Mouse (Mus musculus) left cerebral cortex, postnatal 25 days (tissue): Measurements from ENCODE around the gene Tab1. TPM values are rescaled to one million over a fixed set of nuclear protein-coding genes. Genes with fewer than 3 reads are reported as not detected.
A peak's percentile ranks its signal among the peaks of the same experiment; 100 is the strongest.

Experiments
- DNase-seq, 2 experiments: peaks; one replicate each; pipeline ENCODE4 v3.0.0; 2022; ENCODE audit warnings: low spot score in 2 of 2, mixed read lengths in 1 of 2
- intact Hi-C: fragments of 180-260 bp; cut with DNase I; formaldehyde crosslinking; loops from one replicate; pipeline ENCODE4 v1.15.1; 2025
- total RNA-seq, 2 experiments: library from RNA; stranded (reverse); gene quantifications; 2 replicates each; pipeline ENCODE4 v1.2.3; 2021

Gene Tab1
- total RNA-seq, 2 experiments from 2014 or later: 22.3 to 28.6 TPM

DNA sequence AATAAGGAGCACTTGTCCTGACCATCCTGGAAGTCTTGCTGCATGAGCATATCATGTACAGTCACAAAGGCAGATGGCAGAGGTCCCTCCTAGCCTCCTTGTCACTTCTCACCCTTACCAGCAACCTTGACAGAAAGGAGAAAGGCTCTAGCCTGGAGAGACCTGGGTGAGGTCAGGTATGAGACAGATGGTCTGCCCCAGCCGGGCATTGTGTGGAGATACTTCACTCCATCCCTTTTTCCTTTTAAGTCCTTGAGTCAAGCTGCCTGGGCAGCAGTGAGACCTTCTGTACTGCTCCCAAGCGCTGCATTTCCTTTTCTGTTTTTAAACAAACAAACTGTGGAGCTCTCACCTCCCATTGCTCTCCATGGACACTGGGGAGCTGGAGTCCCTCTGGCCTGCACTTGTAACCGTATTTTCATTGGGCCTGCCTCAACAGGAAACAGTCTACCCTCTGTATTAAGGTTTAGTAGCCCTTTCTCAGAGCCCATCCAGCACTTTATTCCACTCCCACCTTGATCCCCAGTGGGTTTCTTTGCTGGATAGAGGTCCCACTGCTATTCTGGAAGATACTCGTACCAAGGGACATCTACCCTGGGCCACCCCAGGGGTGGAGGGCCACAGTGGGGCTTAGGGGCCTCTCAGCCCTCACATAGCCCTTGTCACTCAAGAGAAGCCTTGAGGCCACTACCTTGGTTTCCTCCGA lies 25.2 kb downstream of the Tab1 start:
- no peak for DNase-seq
- intact Hi-C loops: no loop called here

DNA sequence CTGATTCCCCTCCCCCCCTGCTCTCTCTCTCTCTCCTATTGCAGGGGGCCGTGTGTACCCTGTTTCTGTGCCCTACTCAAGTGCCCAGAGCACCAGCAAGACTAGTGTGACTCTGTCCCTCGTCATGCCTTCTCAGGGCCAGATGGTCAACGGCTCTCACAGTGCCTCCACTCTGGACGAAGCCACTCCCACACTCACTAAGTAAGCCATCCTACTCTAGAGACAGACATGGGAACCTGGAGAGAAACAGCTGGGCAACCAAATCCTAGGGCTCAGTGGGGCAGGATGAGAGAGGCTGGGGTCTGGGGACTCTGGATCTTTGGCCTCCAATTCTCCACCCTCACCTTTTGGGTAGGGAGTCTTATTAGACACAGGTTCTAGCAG lies 25.8 kb downstream of the Tab1 start:
- DNase-seq: no peak
- intact Hi-C loops: no loop called here

DNA sequence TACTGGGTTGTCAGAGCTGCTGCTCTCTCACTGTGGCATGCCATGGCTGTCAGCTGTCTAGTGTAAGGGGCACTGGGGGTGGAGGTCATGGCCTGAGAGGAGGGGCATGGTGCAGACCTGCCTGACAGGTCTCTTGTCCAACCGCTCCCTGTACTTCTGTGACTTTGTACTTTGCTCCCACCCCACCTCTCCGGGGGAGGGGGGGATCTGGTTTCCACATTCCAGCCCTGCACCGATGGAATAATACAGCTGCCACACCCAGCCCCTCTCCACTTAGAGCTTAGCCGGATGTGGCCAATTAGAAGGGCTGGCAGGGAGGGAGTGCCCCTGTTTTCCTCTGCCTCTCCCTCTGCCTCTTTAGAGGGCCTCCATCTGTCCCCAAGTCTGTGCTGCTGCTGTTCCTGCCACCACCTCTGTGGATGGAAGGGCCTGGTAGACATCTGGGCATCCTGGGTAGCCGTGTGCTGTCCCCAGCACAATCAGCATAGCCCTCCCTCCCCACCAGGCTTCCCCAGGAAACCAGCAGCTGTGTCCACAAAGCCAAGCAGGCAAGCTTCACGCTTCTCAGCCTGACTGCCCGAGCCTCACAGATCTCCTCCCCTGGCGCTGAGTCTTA lies 26.5 kb downstream of the Tab1 start:
- no peak for DNase-seq
- intact Hi-C loops: no loop called here

DNA sequence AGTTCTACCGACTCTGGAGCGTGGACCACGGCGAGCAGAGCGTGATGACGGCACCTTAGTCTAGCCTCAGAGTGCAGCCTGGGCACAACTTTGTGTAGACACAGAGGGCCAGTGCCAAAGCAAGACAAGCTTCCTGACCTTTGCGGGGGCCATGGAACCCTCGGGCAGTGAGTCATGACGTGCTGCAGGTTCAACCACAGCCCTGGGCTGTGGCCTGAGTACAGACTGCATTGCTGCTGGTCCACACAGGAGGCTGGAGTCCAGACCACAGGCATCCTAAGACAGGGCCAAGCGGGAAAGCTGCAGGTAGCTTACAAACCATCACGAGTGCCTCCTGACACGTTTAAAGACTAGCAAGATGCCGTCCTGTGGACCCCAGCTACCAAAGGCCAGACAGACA lies 27.3 kb downstream of the Tab1 start:
- DNase-seq: no peak
- intact Hi-C loops: no loop called here

- DNase-seq: no peak
- intact Hi-C loops: no loop called here
Measured at GRCm38 (mm10) chr15:80160726-80161125, 27.8 kb downstream of the Tab1 start.

DNA sequence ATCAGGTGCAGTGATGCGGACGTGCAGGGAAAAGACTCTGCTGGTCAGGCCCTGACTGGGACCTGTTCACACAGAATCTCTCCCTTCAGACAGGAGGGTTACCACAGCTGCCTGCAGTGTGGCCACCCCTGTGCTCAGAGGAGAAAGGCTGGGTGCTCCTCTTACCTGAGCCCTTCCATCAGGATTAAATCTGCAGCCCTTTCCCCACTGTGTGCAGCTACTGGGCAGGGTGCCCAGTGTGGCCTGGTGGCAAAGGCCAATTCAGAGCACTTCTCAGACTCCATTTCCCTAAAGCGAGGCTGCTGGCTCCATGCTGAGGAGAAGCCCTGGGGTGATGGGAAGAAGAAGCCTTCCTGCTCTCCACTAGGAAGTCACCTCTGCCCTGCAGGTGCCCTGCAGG lies 28.3 kb downstream of the Tab1 start:
- DNase-seq: no peak
- intact Hi-C loops: no loop called here

GRCm38 (mm10) chr15:80162401-80162964 lies 29.6 kb downstream of the Tab1 start:
- intact Hi-C loops: no loop called here
- DNase-seq: no peak

- intact Hi-C loops: no loop called here
- DNase-seq: peak; percentile 49 to 79
Measured at GRCm38 (mm10) chr15:80163274-80163673, 30.3 kb downstream of the Tab1 start.

GRCm38 (mm10) chr15:80163716-80164115 lies 30.8 kb downstream of the Tab1 start:
- DNase-seq: no peak
- intact Hi-C loops: no loop called here

DNA sequence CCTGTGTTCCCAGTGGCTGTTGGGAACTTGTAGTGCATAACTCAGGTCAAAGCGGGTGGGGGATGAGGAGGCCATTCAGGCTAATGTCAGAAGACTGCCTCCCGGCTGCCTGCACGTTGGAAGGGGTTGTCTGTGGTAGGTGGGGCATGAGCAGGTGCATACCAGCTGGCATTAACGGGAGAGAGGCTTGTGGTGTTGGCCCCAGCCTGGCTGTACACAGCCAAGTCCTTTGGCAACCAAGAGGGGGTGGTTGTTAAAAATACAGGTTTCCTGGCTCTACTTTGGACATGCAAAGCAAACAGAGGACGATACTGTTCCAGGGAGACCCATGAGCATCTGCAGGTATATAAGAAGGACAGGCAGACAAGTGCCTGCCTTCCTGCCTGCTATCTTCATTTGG lies 32.5 kb downstream of the Tab1 start:
- peak in 1 of 2 experiments; percentile 39 for DNase-seq
- intact Hi-C loops: no loop called here

- intact Hi-C loops: no loop called here
- DNase-seq: no peak
Measured at GRCm38 (mm10) chr15:80169484-80169883, 36.6 kb downstream of the Tab1 start.

GRCm38 (mm10) chr15:80170357-80170756 lies 37.4 kb downstream of the Tab1 start:
- intact Hi-C loops: no loop called here
- DNase-seq: no peak

DNA sequence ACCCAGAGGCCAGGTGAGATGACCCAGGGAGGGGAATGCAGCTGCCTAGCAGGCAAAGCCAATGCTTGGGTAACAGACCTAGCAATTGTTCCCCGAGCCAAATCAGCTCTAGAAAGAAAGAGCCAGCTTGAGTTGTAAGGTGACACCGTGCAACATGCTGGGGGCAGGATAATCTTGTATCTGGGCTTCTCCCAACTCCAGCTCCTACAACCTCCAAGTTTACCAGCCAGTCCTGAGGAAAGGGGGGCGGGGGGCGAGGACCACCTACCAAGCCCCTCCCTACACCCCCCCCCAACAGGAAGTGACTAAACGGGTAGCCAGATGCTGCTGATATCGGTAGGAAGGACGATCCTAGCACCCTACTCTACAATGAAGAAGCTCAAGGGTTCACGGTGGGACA lies 38.4 kb downstream of the Tab1 start:
- intact Hi-C loops: no loop called here
- no peak for DNase-seq

DNA sequence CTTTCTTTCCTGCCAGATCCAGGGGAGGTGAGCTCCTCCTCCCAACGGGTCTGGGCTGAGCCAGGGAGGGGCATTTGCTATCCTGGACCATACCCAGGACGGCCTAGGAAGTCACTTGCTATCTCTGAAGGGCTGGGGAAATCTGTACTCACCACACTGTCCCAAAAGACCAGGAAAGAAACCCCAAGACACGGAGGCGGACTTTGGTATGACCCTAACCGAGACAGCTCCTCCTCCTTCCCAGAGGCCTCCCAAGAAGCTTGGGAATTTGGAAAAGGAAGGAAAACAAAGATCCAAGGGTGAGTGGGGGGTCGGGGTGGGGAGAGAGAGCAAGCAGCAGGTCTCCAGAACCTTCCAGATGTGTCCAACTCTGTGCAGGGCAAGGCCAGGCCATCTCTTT lies 38.9 kb downstream of the Tab1 start:
- intact Hi-C loops: no loop called here
- no peak for DNase-seq

GRCm38 (mm10) chr15:80173001-80173771 lies 40.3 kb downstream of the Tab1 start, which contains the start of gene Mgat3:
Gene Mgat3 (plus strand): TSS chr15:80173721.
- intact Hi-C loops: loop anchor here (1.0 kb wide), 1 partner anchor 35 kb away; no protein-coding TSS in a partner anchor
- peak; percentile 60 to 62 for DNase-seq

- intact Hi-C loops: loop anchor here (1.0 kb wide), 1 partner anchor 36 kb away; no protein-coding TSS in a partner anchor
- DNase-seq: peak; percentile 55 to 75
Measured at GRCm38 (mm10) chr15:80173781-80174597, 41.1 kb downstream of the Tab1 start.

DNA sequence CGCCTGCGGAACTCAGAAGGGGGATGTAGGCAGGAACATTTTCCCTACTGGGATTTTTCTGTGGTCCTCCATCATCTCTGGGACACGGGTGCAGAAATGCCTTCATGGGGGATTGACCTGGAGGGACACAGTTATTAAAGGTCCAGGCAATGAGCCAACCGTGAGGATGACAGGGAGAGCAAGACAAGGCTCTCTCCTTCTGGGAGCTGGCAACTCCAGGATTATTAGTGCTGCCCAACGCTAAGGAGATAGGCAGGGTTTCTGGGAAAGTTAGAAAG lies 41.6 kb downstream of the Tab1 start:
- intact Hi-C loops: no loop called here
- DNase-seq: no peak

DNA sequence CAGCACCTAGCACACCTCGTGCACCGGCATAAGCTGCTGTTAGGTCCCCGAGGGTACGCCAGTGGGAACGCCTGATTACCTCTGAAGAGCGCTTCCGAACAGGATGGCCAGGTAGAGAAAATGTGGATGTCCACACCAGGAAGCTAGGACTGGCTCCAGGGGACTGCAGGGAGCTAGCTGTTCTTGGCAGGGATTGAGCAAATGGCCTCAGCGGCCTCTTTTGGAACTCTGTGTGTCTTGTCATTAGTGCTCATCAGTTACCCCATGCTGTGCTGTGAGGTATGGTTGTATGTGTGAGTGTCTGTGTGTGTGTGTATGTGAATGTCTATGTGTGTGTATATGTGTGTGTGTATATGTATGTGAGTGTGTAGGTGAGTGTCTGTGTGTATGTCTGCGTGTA lies 42.4 kb downstream of the Tab1 start:
- intact Hi-C loops: loop anchor here (5.0 kb wide), 1 partner anchor 42 kb away; no protein-coding TSS in a partner anchor
- no peak for DNase-seq

GRCm38 (mm10) chr15:80175756-80176155 lies 42.8 kb downstream of the Tab1 start:
- DNase-seq: no peak
- intact Hi-C loops: loop anchor here (5.0 kb wide), 1 partner anchor 42 kb away; no protein-coding TSS in a partner anchor

DNA sequence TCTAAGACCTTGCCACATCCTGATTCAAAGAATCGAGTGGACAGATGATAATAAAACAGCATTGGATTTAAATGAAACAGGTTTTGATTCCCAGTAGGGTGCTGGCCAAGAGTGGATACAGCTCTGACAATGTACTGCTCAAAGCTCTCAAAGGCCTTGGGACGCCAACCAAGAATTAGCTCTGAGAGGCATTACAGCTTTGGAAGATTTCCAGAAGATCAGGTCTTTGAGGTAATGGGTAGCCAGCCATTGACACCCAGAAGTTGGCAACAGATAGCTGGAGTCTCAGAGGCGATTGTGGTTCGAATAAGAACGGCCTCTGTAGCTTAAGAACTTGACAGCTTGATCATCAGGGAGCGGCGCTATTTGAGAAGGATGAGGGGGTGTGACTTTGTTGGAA lies 48.6 kb downstream of the Tab1 start:
- DNase-seq: no peak
- intact Hi-C loops: no loop called here
